Mouse (Mus musculus) kidney, embryonic 14.5 days (tissue): ENCODE data around the gene Gm13102. TPM values are rescaled to one million over a fixed set of nuclear protein-coding genes. Genes with fewer than 3 reads are reported as not detected.
"Not testable (repeated sequence)": the region's sequence is repeated elsewhere in the genome, so short reads cannot be mapped to it uniquely, and the experiment has no call there.

Experiments used
- ATAC-seq: fragments of 200-750 bp; cut with Nextera tagmentation; 2 replicates; pipeline ENCODE4 v1.8.0; 2017; ENCODE audit warnings: moderate number of reproducible peaks, mild to moderate bottlenecking, moderate TSS enrichment, moderate library complexity; ENCODE audit not compliant: low FRiP score, low TSS enrichment
- H3K27ac ChIP-seq: fragments of 300-500 bp; sonication (generic); 2 replicates; pipeline ENCODE4 v1.5.1; 2014; ENCODE audit warnings: low read depth, mild to moderate bottlenecking, low read length, moderate library complexity, mixed read lengths
- H3K27me3 ChIP-seq: fragments of 300-500 bp; sonication (generic); 2 replicates; pipeline ENCODE4 v1.6.1; 2014; ENCODE audit warnings: mild to moderate bottlenecking, low read length; ENCODE audit not compliant: control insufficient read depth, insufficient read depth
- H3K36me3 ChIP-seq: fragments of 300-500 bp; sonication (generic); 2 replicates; pipeline ENCODE4 v1.6.1; 2014; ENCODE audit warnings: low read length, mixed read lengths; ENCODE audit not compliant: control insufficient read depth, insufficient read depth
- H3K4me1 ChIP-seq: fragments of 300-500 bp; sonication (generic); 2 replicates; pipeline ENCODE4 v1.6.1; 2014; ENCODE audit warnings: low read length, mixed read lengths; ENCODE audit not compliant: control insufficient read depth, insufficient read depth
- H3K4me2 ChIP-seq: fragments of 300-500 bp; sonication (generic); replicated peaks from 2 replicates; pipeline ENCODE4 v1.6.1; 2014; ENCODE audit warnings: low read depth, mild to moderate bottlenecking, low read length
- H3K4me3 ChIP-seq: fragments of 300-500 bp; sonication (generic); 2 replicates; pipeline ENCODE4 v1.5.1; 2014; ENCODE audit warnings: mild to moderate bottlenecking, low read length
- H3K9ac ChIP-seq: fragments of 300-500 bp; sonication (generic); 2 replicates; pipeline ENCODE4 v1.6.1; 2014; ENCODE audit warnings: low read depth, mild to moderate bottlenecking, low read length, moderate library complexity
- H3K9me3 ChIP-seq: fragments of 300-500 bp; sonication (generic); 2 replicates; pipeline ENCODE4 v1.6.1; 2016; ENCODE audit warnings: low read length; ENCODE audit not compliant: control insufficient read depth
- WGBS: fragments of 180-500 bp; shearing (Covaris S2); extraction: QIAGEN DNeasy Blood & Tissue Kit; methylation state at CpG from one replicate; pipeline ENCODE4 v1.1.7; 2014; 5-methylcytosine and 5-hydroxymethylcytosine counted together
- polyA plus RNA-seq: library from polyadenylated mRNA; unstranded; fragments of >200 nt; fragmentation: Nextera tagmentation; extraction: Ambion mirVana; gene quantifications from 2 replicates; pipeline ENCODE4 v1.2.1, GENCODE M21; 2014

The Gm13102 gene
- polyA plus RNA-seq, result not detected in 2 replicates

DNA sequence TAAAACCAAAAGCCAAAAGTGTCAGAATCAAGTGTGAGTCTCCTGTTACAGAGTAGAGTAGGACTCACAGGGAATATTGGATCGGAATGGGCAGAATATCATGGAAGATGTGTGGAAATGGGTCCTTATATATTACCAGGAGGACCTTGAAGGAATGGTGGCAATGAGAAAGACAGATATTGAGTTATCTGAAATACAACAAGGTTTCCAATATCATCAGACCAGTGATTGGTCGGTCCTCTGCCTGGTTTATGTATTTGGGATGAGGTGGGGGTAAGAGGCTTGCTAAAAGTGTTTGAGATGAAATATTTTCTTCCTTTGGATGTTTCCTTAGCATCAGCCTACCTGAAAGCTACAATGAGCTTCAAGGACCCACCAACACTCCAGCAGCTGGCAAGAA is at the start of gene Gm13102:
TSS of gene Gm13102 (plus strand) at position 301 of the 400 bp plus-strand sequence.
- not testable (repeated sequence) for H3K4me1 ChIP-seq, H3K36me3 ChIP-seq, H3K4me3 ChIP-seq, ATAC-seq, H3K27ac ChIP-seq, H3K9ac ChIP-seq, H3K27me3 ChIP-seq, H3K4me2 ChIP-seq, H3K9me3 ChIP-seq
- no CpG with 5 or more reads among the region's 2 CpGs for WGBS

DNA sequence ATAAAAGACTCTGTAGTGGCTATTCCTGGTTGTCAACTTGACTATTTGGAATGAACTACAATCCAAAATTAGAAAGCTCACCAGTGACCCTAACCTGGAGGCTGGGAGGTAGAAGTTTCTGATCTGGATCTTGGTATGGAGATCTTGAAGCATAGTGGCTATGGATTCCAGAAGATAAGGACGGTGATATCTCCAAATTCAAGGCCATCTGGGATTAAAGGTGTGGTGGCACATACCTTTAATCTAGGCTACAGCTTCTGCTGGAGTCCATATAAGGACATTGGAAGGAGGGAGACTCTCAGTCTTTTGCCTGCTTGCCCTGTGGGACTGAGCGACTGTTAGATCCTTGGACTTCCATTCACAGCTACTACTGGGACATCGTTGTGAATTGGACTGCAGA is 47.4 kb upstream of the Gm13102 start, which contains the start of gene Pramel4:
TSS of gene Pramel4 (plus strand) at position 301 of the 400 bp plus-strand sequence.
- not testable (repeated sequence) for H3K9ac ChIP-seq, H3K36me3 ChIP-seq, H3K4me2 ChIP-seq, H3K4me1 ChIP-seq, H3K27ac ChIP-seq, H3K4me3 ChIP-seq, ATAC-seq, H3K9me3 ChIP-seq, H3K27me3 ChIP-seq
- WGBS, result 85% methylated on average over 3 of the region's 3 CpGs

Other genes starting within 250 kb of the Gm13102 start
- not detected in 2 replicates for gene Pramef6, start 206.1 kb upstream of the Gm13102 start, polyA plus RNA-seq
- not detected in 2 replicates for gene Pramef25, start 155.5 kb upstream of the Gm13102 start, polyA plus RNA-seq
- gene Gm13101, start 139.5 kb upstream of the Gm13102 start, polyA plus RNA-seq, result not detected in 2 replicates
- gene Pramef17, start 112.1 kb upstream of the Gm13102 start, polyA plus RNA-seq, result not detected in 2 replicates
- not detected in 2 replicates for gene Pramel4, start 47.3 kb upstream of the Gm13102 start, polyA plus RNA-seq
- not detected in 2 replicates for gene Oog3, start 56.2 kb downstream of the Gm13102 start, polyA plus RNA-seq
- not detected in 2 replicates for gene Oog2, start 84.2 kb downstream of the Gm13102 start, polyA plus RNA-seq
- not detected in 2 replicates for gene C87977, start 106.8 kb downstream of the Gm13102 start, polyA plus RNA-seq
- not detected in 2 replicates for gene Pramel5, start 174.0 kb downstream of the Gm13102 start, polyA plus RNA-seq
- gene Gm13128, start 223.8 kb downstream of the Gm13102 start, polyA plus RNA-seq, result not detected in 2 replicates